Mouse (Mus musculus) C3H10T1/2 (cell line): ENCODE measurements around the gene Pou5f1. TPM values are rescaled to one million over a fixed set of nuclear protein-coding genes. Genes with fewer than 3 reads are reported as not detected.

Experiments used
- polyA plus RNA-seq, 2 experiments: library from polyadenylated mRNA; unstranded; fragments of >200 nt; fragmentation: generic; extraction: Trizol; gene quantifications; one replicate each; pipeline ENCODE4 v1.2.1; 2012; ENCODE audit warnings: missing spikeins in 2 of 2

Pou5f1 gene
- polyA plus RNA-seq = not detected

GRCm38 (mm10) chr17:35505776-35506175, at the start of gene Pou5f1:
Gene Pou5f1 (plus strand): TSS chr17:35506018.

GRCm38 (mm10) chr17:35469842-35470751, 35.7 kb upstream of the Pou5f1 start, which contains the start of gene H2-Q10:
Gene H2-Q10 (plus strand): TSS chr17:35470089.

DNA sequence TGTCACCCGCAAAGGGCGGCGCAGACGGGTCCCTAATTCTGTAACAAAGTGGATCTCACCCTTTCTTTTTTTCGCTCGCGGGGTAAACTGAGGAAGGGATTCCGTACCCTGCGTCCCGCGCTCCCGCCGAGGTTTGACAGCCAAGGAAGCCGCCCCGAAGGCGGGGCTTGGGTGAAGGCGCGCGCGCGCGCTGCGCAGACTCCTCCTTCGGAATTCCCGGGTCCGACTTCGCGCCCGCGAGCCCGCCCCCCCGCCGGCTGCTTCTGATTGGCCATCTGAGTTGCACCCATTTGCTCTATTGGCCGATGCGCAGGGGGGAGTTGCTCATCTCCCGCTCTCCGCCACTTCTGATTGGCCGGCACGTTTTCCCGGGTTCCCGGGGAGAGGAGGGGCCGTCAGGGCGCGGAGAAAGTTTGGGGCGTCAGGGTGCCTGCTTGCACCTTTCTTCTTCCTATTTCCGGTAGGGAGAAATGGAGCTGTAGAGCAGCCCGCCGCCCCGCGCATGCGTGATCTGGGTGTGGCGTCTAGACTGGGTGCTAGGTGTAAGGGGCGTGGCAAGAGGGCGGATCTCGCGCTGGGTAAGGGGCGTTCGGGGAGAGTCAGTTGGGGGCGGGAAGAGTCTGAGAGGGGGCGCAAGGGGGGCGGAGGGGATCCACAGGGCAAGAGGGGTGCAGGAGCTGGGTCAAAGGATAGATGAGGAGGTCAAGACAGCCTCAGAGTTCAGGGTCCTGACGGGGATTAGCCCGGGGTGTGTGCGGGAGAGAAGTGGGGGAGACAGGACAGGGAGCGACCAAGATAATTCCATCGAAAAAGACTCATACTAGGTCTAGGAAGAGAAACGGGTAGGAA, 11.1 kb downstream of the Pou5f1 start, which contains the start of the genes Tcf19 and Cchcr1:
TSS of gene Tcf19 (minus strand) at position 173 of the 849 bp plus-strand sequence.
TSS of gene Cchcr1 (plus strand) at position 449 of the 849 bp plus-strand sequence.

GRCm38 (mm10) chr17:35532901-35533300, 27.1 kb downstream of the Pou5f1 start, which contains the start of gene Psors1c2:
Gene Psors1c2 (plus strand): TSS chr17:35533201.

GRCm38 (mm10) chr17:35551881-35552414, 46.1 kb downstream of the Pou5f1 start, which contains the start of gene Cdsn:
Gene Cdsn (plus strand): TSS chr17:35552128.

Other genes starting within 250 kb of the Pou5f1 start
- gene H2-D1, start 243.3 kb upstream of the Pou5f1 start, polyA plus RNA-seq = 10 to 100 TPM; 15.2 to 43.8 TPM
- gene H2-Q1, start 185.6 kb upstream of the Pou5f1 start, polyA plus RNA-seq = 1 to 10 TPM; 1.8 to 5.9 TPM
- gene H2-Q2, start 163.8 kb upstream of the Pou5f1 start, polyA plus RNA-seq = under 1 TPM in 1 of 2 experiments, not detected in 1; 0.05 TPM
- gene H2-Q4, start 126.4 kb upstream of the Pou5f1 start, polyA plus RNA-seq = 10 to 100 TPM in 1 of 2 experiments, under 1 TPM in 1; 0.61 to 14.6 TPM
- gene H2-Q6, start 81.2 kb upstream of the Pou5f1 start, polyA plus RNA-seq = under 1 TPM in 1 of 2 experiments, not detected in 1; 0.05 TPM
- gene H2-Q7, start 66.9 kb upstream of the Pou5f1 start, polyA plus RNA-seq = under 1 TPM; 0.05 to 0.31 TPM
- gene H2-Q10, start 35.9 kb upstream of the Pou5f1 start, polyA plus RNA-seq = under 1 TPM in 1 of 2 experiments, not detected in 1; 0.01 TPM
- 10 to 100 TPM; 50.1 to 69.1 TPM for gene Tcf19, start 10.8 kb downstream of the Pou5f1 start, polyA plus RNA-seq
- gene Cchcr1, start 11.1 kb downstream of the Pou5f1 start, polyA plus RNA-seq = 10 to 100 TPM; 22.4 to 23.7 TPM
- under 1 TPM; 0.05 to 0.59 TPM for gene Psors1c2, start 27.2 kb downstream of the Pou5f1 start, polyA plus RNA-seq
- 10 to 100 TPM in 1 of 2 experiments, 1 to 10 TPM in 1; 4.7 to 32.6 TPM for gene Cdsn, start 46.1 kb downstream of the Pou5f1 start, polyA plus RNA-seq
- gene 2300002M23Rik, start 61.4 kb downstream of the Pou5f1 start, polyA plus RNA-seq = not detected
- not detected for gene Sfta2, start 95.5 kb downstream of the Pou5f1 start, polyA plus RNA-seq
- gene Gm9573, start 120.6 kb downstream of the Pou5f1 start, polyA plus RNA-seq = not detected
- under 1 TPM in 1 of 2 experiments, not detected in 1; 0.01 TPM for gene Mucl3, start 137.7 kb downstream of the Pou5f1 start, polyA plus RNA-seq
- gene Vars2, start 161.6 kb downstream of the Pou5f1 start, polyA plus RNA-seq = 10 to 100 TPM; 10.3 to 17.1 TPM
- 10 to 100 TPM; 37.3 to 43.3 TPM for gene Gtf2h4, start 167.7 kb downstream of the Pou5f1 start, polyA plus RNA-seq
- 10 to 100 TPM; 13.6 to 77.1 TPM for gene Ddr1, start 198.6 kb downstream of the Pou5f1 start, polyA plus RNA-seq